Mouse (Mus musculus) stomach, postnatal 0 days (tissue): ENCODE measurements around the gene Smarcad1. TPM values are rescaled to one million over a fixed set of nuclear protein-coding genes. Genes with fewer than 3 reads are reported as not detected.
"Not testable (repeated sequence)": the region's sequence is repeated elsewhere in the genome, so short reads cannot be mapped to it uniquely, and the experiment has no call there.

ENCODE experiments used
- ATAC-seq: fragments of 200-750 bp; cut with Nextera tagmentation; 2 replicates; pipeline ENCODE4 v1.8.0; 2017; ENCODE audit not compliant: low FRiP score, low TSS enrichment
- DNase-seq: peaks from one replicate; pipeline ENCODE4 v3.0.0-alpha.2; 2016; ENCODE audit warnings: low spot score
- H3K27ac ChIP-seq: fragments of 300-500 bp; sonication (generic); replicated peaks from 2 replicates; pipeline ENCODE4 v1.5.1; 2014; ENCODE audit warnings: mild to moderate bottlenecking, control low read depth
- H3K27me3 ChIP-seq: fragments of 300-500 bp; sonication (generic); 2 replicates; pipeline ENCODE4 v1.6.1; 2014; ENCODE audit warnings: low read length; ENCODE audit not compliant: control insufficient read depth, insufficient read depth
- H3K36me3 ChIP-seq: fragments of 300-500 bp; sonication (generic); 2 replicates; pipeline ENCODE4 v1.6.1; 2014; ENCODE audit warnings: low read length, mixed read lengths; ENCODE audit not compliant: control insufficient read depth, insufficient read depth
- H3K4me1 ChIP-seq: fragments of 300-500 bp; sonication (generic); replicated peaks from 2 replicates; pipeline ENCODE4 v1.6.1; 2014; ENCODE audit warnings: antibody characterized with exemption; ENCODE audit not compliant: control insufficient read depth, insufficient read depth
- H3K4me2 ChIP-seq: fragments of 300-500 bp; sonication (generic); replicated peaks from 2 replicates; pipeline ENCODE4 v1.6.1; 2014; ENCODE audit warnings: low read depth, mild to moderate bottlenecking, control low read depth, moderate library complexity
- H3K4me3 ChIP-seq: fragments of 300-500 bp; sonication (generic); 2 replicates; pipeline ENCODE4 v1.5.1; 2014; ENCODE audit warnings: low read depth, low read length, control low read depth
- H3K9ac ChIP-seq: fragments of 300-500 bp; sonication (generic); 2 replicates; pipeline ENCODE4 v1.6.1; 2014; ENCODE audit warnings: mild to moderate bottlenecking, low read length, control low read depth, mixed read lengths
- H3K9me3 ChIP-seq: fragments of 300-500 bp; sonication (generic); 2 replicates; pipeline ENCODE4 v1.6.1; 2016; ENCODE audit warnings: low read length; ENCODE audit not compliant: control insufficient read depth
- CTCF ChIP-seq: IDR thresholded peaks from 2 replicates; pipeline ENCODE4 v1.5.1; 2016; ENCODE audit warnings: antibody characterized with exemption, low read depth, mild to moderate bottlenecking, moderate library complexity
- EP300 ChIP-seq: optimal IDR thresholded peaks from 2 replicates; pipeline ENCODE3; 2016; ENCODE audit warnings: antibody characterized with exemption
- WGBS: fragments of 180-500 bp; shearing (Covaris S2); extraction: QIAGEN DNeasy Blood & Tissue Kit; methylation state at CpG from one replicate; pipeline ENCODE4 v1.1.7; 2014; 5-methylcytosine and 5-hydroxymethylcytosine counted together
- polyA plus RNA-seq: library from polyadenylated mRNA; unstranded; fragments of >200 nt; fragmentation: Nextera tagmentation; extraction: Ambion mirVana; gene quantifications from 2 replicates; pipeline ENCODE4 v1.2.1, GENCODE M21; 2015

Gene Smarcad1
- polyA plus RNA-seq, 1 experiment from 2014 or later: 35.2 TPM

DNA sequence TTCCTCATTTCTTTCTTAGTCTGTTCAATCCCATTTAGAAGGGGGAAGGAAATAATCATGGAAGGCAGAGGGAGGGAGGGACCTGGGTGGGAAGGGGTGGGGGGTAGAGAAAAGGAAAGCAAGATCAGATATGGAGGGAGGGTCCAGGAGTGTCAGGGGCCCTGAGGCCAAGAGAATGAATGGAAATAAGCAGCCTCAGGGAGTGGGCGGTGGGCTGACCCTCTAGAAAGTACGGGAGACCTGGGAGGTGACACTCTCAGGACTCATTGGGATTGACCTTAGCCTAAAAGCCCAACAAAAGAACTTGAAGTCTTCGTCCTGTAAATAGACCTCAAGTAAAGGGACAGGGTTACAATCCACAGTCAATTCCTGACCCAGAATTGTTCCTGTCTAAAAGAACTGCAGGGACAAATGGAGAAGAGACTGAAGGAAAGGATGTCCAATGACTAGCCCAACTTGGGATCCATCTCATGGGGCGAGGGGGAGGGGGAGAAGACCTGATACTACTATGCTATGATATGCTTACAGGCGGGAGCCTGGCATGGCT lies 30.9 kb upstream of the Smarcad1 start:
- H3K27me3 ChIP-seq: no peaks in the 10 kb centered on the region
- ATAC-seq (no peak), DNase-seq (no peak)
- no peak overlapping the region for H3K4me2 ChIP-seq
- no peak overlapping the region for H3K27ac ChIP-seq
- H3K9me3 ChIP-seq: no peaks in the 10 kb centered on the region
- no peak for TF ChIP-seq CTCF
- TF ChIP-seq EP300: no peak
- H3K36me3 ChIP-seq: no peaks in the 10 kb centered on the region
- no peak overlapping the region for H3K4me3 ChIP-seq
- H3K9ac ChIP-seq: no peak overlapping the region
- no peaks in the 10 kb centered on the region for H3K4me1 ChIP-seq
- WGBS: 86% methylated on average over 5 of the region's 5 CpGs

DNA sequence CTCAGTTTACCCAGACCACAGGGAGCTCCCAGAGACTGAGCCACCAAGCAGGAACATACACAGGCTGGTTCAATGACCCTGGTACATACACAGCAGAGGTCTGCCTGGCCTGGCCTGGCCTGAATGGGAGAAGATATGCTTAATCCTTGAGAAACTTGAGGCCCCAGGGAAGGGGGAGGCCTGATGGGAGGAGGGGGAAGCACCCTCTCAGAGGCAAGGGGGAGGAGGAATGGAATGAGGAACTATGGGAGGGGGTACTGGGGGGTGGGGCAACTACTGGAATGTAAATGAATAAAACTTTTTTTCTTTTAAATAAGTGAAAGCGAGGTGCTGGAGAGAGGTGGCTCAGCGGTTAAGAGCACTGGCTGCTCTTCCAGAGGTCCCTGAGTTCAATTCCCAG lies 30.2 kb upstream of the Smarcad1 start:
- Histone ChIP-seq H3K4me3 (no peak overlapping the region), H3K9me3 (no peaks in the 10 kb centered on the region), H3K36me3 (no peaks in the 10 kb centered on the region), H3K4me2 (no peak overlapping the region), H3K27me3 (no peaks in the 10 kb centered on the region), H3K9ac (no peak overlapping the region), H3K4me1 (no peaks in the 10 kb centered on the region), H3K27ac (no peak overlapping the region)
- DNase-seq (no peak), ATAC-seq (no peak)
- no peak for TF ChIP-seq EP300
- TF ChIP-seq CTCF: no peak
- WGBS: 76% methylated on average over 2 of the region's 2 CpGs

DNA sequence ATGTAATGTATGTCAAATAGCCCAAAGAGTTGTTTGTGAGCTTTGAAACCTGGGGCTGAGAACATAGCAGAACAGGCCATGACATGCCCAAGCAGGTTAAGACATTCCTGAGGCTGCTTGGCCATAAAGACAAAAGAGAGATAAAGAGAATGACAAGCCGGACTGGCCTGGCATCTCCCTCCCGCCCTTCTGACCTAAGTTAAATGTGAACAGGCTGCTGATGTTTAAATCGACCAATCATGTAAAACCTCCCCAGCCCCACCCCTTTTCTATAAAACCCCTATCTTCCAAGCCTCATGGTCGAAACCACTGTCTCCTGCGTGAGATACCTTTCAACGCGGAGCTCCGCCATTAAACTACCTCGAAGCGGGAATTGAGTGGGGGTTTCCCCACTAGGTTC lies 24.8 kb upstream of the Smarcad1 start:
- H3K9ac ChIP-seq: no peak overlapping the region
- ATAC-seq: no peak
- no peak overlapping the region for H3K4me3 ChIP-seq
- H3K9me3 ChIP-seq: no peaks in the 10 kb centered on the region
- no peak for TF ChIP-seq EP300
- TF ChIP-seq CTCF: no peak
- no peaks in the 10 kb centered on the region for H3K27me3 ChIP-seq
- no peak overlapping the region for H3K27ac ChIP-seq
- DNase-seq: no peak
- no peak overlapping the region for H3K4me2 ChIP-seq
- no peaks in the 10 kb centered on the region for H3K4me1 ChIP-seq
- WGBS: 94% methylated on average over 10 of the region's 10 CpGs
- no peaks in the 10 kb centered on the region for H3K36me3 ChIP-seq

DNA sequence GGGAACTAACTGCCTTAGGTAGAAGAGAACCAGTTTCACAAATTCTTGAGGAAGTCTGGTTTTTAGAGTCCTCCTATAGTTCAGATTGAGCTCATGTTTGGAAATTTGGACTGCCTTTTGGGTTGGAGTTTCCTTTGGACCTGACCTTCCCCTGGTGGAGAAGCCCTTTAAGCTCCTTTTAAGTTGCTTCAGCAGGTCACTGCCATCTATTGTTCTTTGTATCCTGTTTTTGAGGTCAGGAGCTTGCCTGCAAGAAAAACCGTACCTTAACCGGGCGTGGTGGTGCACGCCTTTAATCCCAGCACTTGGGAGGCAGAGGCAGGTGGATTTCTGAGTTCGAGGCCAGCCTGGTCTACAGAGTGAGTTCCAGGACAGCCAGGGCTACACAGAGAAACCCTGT lies 23.4 kb upstream of the Smarcad1 start:
- not testable (repeated sequence) for H3K4me1 ChIP-seq, DNase-seq, H3K27me3 ChIP-seq, H3K27ac ChIP-seq, H3K4me2 ChIP-seq, H3K9me3 ChIP-seq, H3K9ac ChIP-seq, H3K4me3 ChIP-seq, ATAC-seq, H3K36me3 ChIP-seq
- WGBS: 80% methylated on average over 5 of the region's 5 CpGs

DNA sequence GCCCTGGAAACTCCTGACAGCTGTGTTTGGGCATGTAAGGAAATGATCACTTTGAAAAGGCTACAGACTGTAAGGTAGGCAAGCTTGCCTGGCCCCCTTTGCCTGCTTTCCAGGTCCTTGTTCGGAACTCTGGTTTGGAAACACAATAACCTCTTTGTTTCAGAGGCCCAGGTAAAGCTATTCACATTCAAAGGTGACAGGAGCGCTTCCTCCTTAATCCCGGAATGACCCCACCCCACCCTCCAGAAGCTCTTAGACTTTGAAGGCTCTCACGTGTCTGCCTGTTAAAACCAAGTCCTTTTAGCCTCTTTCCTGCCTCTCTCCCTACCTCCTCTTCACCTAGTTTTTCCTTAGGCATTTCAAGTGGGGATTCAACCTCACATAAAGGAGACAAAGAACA lies 20.5 kb upstream of the Smarcad1 start:
- Histone ChIP-seq H3K4me3 (no peak overlapping the region), H3K9me3 (no peaks in the 10 kb centered on the region), H3K4me1 (no peaks in the 10 kb centered on the region), H3K4me2 (no peak overlapping the region), H3K27ac (no peak overlapping the region), H3K9ac (no peak overlapping the region), H3K36me3 (no peaks in the 10 kb centered on the region), H3K27me3 (no peaks in the 10 kb centered on the region)
- WGBS: 20% methylated on average over 4 of the region's 4 CpGs
- DNase-seq (no peak), ATAC-seq (no peak)
- TF ChIP-seq CTCF (no peak), EP300 (no peak)

DNA sequence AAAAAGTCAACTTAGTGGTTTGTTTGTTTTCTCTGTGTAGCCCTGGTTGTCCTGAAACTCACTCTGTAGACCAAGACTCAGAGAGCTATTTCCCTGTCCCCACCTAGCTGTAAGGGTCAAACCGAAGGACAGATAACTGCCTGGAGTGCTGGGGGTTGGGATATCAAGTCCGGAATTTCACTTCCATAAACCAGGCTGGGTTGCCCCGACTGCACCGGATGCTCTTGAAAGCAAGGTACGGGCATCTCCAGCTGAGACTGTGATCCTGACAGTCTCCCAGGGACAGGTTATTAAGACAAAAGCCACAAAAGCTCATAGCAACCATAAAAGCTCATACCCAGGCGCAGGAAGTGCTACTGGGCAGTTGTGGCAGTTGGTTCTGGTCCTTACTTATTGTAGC lies 19.3 kb upstream of the Smarcad1 start:
- Histone ChIP-seq H3K9ac (no peak overlapping the region), H3K9me3 (no peaks in the 10 kb centered on the region), H3K4me3 (no peak overlapping the region), H3K27ac (no peak overlapping the region), H3K4me2 (no peak overlapping the region), H3K27me3 (no peaks in the 10 kb centered on the region), H3K36me3 (no peaks in the 10 kb centered on the region), H3K4me1 (no peaks in the 10 kb centered on the region)
- no peak for ATAC-seq
- no peak for TF ChIP-seq EP300
- no peak for TF ChIP-seq CTCF
- 81% methylated on average over 6 of the region's 6 CpGs for WGBS
- DNase-seq: no peak
